Mouse (Mus musculus) kidney, adult 2 months (tissue): ENCODE results near the gene Golm1.
"Not testable (repeated sequence)": the region's sequence is repeated elsewhere in the genome, so short reads cannot be mapped to it uniquely, and the experiment has no call there.

ENCODE experiments used
- CTCF ChIP-seq: fragments of 200-500 bp; conservative IDR thresholded peaks from 2 replicates; pipeline ENCODE4 v1.5.1; 2011; ENCODE audit warnings: low read depth, mild to moderate bottlenecking, control low read depth, low read length, moderate library complexity, mixed read lengths; ENCODE audit not compliant: insufficient read depth, insufficient read length
- POLR2A ChIP-seq: fragments of 200-500 bp; IDR thresholded peaks from one replicate; pipeline ENCODE4 v1.6.1; 2011; ENCODE audit warnings: low read depth, low read length, control low read depth

GRCm38 (mm10) chr13:59592058-59592457, 83.6 kb downstream of the Golm1 start:
- TF ChIP-seq CTCF, POLR2A: not testable (repeated sequence)
